Mouse (Mus musculus): ENCODE results near the gene Ifi213. TPM values are rescaled to one million over a fixed set of nuclear protein-coding genes. Genes with fewer than 3 reads are reported as not detected.
A peak's percentile ranks its signal among the peaks of the same experiment; 100 is the strongest.
"Not testable (repeated sequence)": the region's sequence is repeated elsewhere in the genome, so short reads cannot be mapped to it uniquely, and the experiment has no call there.

Ifi213 gene
- 1 to 10 TPM in 1 of 2 experiments, under 1 TPM in 1; 0.28 to 1.1 TPM for total RNA-seq (2021)

DNA sequence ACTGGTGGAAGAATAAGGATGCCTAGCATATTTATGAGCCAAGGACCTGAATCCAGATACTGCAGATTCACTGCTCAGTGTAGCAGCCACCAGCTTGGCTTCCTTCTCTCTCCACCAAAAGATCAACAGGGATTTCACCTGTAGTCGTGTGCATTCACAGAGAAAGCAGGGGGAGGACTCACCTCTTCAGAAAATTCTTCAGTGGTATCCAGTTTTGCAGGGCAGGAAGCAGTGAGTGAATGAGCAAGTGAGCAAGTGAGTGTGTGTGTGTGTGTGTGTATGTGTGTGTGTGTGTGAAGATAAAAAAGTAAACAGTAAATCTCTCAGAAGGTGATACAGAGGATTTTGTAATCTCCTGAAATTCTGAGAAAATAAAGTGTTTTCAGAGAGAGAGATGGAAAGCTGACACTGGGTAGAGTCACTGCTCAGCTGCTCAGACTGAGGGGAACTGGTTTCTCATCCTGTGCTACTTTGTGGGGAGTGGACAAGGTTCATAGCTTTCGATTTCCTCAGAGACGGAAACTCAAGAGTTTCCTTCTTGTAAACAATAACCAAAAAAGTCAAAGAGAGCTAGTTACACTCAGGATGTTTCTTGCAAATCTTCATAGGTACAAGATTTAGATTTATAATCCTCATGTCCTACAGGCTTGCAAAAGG lies at the start of gene Ifi213:
Ifi213 (minus strand) TSS at position 437 of the 657 bp plus-strand sequence.
- DNase-seq; intact Hi-C loops (cut with DNase I): not testable (repeated sequence)

DNA sequence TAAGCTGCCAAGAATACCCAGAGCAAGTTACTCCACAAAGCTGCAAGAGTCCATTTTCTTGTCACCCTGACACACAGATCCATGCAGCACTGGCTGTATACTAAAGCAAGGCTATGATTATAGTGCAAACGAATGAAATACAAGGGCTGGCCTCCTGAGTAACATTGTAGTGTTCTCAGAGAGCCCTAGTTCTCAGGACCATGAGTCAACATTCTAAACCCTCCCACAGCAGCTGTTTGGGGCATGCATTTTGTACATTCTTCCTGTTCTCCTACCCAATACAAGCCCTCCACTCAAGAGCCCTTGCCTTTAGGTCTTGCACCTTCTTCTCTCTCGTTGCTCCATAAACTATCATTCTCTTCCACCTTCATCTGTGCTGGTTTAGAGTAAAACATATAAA lies 46.3 kb upstream of the Ifi213 start:
- no peak for DNase-seq
- intact Hi-C loops (cut with DNase I) = no loop called here

DNA sequence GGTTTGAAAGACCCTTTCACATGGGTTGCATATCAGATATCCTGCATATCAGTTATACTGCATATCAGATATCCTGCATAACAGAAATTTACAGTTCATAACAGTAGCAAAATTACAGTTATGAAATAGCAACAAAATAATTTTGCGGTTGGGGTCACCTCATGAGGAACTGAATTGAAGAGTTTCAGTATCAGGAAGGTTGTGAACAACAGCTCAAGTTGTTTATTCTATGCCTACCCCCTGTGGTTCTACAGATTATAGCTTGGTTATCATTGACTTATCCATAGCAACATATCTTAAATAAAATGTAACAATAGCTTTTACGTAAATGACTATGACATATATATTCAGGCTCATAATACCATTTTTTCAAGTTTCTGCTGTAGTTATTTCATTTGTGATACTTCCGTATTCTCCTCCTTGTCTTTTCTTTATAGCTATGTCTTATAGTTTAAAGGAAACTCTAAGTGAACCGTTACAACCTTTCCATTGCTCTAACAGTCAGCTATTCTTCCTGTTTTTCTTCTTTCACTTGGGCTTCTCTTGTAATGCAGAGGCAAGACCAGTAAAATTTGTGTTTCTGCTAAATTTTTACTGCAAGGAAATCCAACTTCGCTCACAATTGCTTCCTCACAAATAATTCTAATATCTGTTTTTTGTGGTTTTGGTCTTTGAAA lies 35.0 kb upstream of the Ifi213 start:
- intact Hi-C loops (cut with DNase I) = no loop called here
- DNase-seq = no peak

DNA sequence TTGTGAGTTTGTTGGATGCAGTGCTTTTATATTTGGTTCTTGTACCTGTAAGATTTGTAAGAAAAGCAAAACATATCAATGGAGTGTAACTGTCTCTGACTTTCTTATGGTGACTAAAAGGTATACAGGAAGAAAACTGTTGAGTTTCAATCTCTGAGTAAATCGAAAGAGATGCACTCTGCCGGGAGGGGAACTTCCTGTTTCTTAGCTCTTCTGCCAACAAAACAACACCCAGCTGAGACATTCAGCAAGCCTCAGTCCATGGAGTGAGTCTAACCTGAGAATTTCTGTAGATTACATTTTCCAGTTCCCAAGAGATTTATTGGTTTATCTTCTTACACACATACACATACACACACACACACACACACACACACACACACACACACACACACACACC lies 31.5 kb upstream of the Ifi213 start, which contains the start of gene Ifi209:
Ifi209 (plus strand) TSS at position 296 of the 400 bp plus-strand sequence.
- intact Hi-C loops (cut with DNase I); DNase-seq: not testable (repeated sequence)

DNA sequence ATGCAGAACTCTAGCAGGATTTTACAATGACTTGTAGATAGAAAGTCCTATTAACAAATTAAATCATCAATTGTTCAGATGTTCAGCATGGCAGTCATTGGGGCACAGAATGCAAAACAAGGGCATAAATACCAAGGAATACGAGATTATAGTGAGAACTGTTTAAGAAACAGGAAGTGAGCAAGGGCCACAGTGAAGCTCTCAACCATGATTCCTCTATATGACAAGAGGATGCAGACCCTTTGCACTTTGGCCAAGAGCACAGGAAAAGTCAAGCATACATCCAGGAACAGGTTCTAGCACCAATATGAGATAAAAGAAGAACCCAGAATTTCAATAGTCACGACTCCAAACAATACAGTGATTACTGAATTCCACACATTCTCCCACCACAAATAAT lies 27.6 kb upstream of the Ifi213 start:
- no peak for DNase-seq

DNA sequence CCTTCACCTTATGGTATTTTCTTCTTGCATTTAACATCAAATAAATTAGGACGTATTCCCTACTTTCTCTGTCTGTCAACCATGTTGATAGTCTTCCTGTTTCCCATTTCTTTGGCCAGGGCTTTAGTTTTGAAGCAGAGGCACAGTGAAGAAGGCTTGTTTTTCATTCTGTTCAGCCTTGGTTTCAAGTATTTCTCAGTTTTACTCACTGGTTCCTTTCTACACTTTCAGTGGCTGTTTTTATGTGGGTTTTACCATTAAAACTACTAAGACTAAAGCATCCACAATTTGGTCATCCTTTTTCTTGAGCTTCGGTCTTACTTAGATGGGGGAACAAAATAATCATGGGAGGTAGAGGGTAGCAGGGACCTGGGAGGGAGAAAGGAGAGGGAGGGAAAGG lies 25.0 kb upstream of the Ifi213 start:
- intact Hi-C loops (cut with DNase I) = no loop called here
- no peak for DNase-seq

More for the DNA sequence above, 27.6 kb upstream of the Ifi213 start:
- intact Hi-C loops (cut with DNase I) = no loop called here

DNA sequence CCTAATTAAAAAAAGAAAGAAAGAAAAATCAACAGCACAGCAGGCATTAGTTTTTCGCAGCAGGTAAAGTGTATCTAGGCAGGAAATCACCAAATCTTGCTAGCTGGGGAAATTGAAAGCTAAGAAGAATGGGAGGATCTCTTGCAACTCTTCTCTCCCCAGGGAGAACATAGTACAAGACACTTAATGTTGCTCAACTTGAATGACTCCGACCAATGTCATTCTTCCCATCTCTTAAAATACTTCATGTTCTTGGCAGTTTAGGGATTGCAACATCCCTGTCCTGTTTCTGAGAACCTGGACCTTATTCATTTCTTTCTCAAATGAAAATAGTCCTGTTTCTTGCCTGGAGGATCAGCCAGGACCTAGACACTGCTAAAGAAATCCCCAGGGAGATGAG lies 23.1 kb upstream of the Ifi213 start:
- DNase-seq; intact Hi-C loops (cut with DNase I): not testable (repeated sequence)

DNA sequence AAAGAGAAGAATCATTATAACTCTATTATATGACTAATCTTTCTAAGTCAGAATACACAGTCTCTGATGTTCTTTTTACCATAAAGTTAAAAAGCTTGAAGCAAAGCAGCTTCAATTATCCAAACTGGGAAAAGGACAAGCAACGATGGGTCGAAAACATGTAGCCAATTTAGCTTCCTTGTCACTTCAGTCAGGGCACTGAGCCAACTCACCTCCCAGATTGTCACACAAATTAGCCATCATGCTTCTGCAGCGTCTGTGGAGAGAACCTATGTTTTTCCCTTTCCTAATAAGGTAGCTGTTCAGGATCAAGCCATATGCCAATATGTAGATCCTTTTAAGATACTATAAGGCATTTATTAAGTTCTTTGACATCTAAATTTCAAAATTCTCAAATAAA lies 11.2 kb upstream of the Ifi213 start:
- intact Hi-C loops (cut with DNase I); DNase-seq: not testable (repeated sequence)

DNA sequence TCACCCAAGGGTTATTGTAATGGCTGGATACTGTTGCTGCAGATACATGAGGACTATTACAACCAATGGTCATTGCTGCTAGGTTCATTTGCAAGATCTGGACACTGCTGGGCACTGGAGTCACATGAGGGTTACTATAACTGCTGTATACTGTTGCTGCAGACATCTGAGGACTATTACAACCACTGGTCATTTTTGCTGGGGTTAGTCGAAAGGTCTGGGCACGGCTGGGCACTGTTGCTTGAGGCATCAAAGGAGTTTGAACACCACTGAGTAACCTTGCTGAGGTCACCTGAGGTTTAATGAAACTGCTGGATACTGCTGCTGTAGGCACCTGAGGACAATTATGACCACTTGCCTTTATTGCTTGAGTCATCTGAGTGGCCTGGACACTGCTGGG lies 9.4 kb downstream of the Ifi213 start:
- intact Hi-C loops (cut with DNase I); DNase-seq: not testable (repeated sequence)

DNA sequence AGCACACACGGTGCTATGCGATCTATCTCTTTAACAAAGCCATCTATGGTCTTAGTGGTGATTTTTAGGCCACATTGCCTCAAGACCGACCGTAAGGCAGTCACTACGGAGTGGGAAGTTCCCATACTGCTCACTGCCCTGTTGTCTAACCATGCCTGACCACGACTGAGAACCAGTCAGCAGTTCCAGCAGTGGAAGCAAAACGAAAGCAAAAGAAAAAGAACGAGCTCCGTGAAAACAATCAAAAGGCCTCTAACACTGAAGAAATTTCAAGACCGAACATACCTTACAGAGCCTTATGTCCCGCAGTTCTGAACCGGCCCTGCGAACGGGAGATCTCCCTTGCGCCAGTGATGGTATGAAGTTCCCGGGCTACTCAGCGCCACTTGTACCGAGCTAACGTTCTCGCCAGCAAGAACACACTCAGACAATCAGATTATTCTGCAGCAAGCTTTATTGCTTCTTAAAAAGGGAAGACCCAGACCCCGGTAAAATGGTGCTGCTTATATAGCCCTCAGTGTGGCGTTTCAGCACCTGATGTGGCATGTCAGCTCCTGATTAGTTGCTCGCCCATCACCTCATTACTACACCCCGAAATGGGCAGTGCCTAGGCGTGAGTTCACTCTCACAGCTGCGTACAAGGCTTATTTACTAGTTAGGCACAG lies 19.0 kb downstream of the Ifi213 start:
- intact Hi-C loops (cut with DNase I) = no loop called here
- no peak for DNase-seq

DNA sequence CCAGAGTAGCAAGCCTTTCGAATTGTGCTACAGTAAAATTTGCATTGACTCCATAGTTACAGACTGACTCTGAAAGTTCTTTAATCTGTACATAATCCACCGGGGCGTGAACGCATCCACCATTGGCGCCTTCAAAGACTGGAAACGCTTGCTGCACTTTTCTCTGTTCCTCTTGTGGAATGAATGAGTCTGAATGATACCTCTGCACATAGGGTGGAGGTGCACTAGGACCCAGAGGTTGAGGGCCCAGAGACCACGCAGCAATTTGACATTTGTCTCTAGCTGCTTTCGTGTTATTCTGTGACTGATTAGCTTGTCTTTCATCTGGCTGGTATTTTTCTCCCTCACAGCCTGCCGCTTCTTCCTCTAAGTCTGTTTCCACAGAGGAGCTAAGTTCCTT lies 20.0 kb downstream of the Ifi213 start:
- intact Hi-C loops (cut with DNase I) = no loop called here
- DNase-seq = no peak

DNA sequence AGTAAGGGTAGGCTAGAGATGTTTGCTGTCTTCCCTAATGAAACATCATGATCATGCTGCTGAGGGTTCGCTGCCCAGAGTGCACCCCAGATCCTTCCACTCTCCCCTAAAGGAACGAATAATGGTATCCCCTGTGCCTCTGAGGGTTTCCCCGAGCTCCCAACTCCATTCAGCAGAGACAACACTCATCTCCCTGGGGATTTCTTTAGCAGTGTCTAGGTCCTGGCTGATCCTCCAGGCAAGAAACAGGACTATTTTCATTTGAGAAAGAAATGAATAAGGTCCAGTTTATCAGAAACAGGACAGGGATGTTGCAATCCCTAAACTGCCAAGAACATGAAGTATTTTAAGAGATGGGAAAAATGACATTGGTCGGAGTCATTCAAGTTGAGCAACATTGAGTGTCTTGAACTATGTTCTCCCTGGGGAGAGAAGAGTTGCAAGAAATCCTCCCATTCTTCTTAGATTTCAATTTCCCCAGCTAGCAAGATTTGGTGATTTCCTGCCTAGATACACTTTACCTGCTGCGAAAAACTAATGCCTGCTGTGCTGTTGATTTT lies 48.5 kb downstream of the Ifi213 start:
- peak in 1 of 2 experiments; percentile 4 for DNase-seq
- intact Hi-C loops (cut with DNase I) = not testable (repeated sequence)

DNA sequence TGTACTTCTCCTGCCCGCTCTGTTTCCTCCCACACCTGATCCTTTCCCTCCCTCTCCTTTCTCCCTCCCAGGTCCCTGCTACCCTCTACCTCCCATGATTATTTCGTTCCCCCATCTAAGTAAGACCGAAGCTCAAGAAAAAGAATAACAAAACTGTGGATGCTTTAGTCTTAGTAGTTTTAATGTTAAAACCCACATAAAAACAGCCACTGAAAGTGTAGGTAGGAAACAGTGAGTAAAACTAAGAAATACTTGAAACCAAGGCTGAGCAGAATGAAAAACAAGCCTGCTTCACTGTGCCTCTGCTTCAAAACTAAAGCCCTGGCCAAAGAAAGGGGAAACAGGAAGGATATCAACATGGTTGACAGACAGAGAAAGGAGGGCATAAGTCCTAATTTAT lies 50.3 kb downstream of the Ifi213 start:
- DNase-seq; intact Hi-C loops (cut with DNase I): not testable (repeated sequence)

DNA sequence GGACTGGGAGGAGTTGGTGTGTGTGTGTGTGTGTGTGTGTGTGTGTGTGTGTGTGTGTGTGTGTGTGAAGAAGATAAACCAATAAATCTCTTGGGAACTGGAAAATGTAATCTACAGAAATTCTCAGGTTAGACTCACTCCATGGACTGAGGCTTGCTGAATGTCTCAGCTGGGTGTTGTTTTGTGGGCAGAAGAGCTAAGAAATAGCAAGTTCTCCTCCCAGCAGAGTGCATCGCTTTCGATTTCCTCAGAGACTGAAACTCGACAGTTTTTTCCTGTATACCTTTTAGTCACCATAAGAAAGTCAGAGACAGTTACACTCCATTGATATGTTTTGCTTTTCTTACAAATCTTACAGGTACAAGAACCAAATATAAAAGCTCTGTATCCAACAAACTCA lies 63.3 kb downstream of the Ifi213 start, which contains the start of gene Ifi214:
Ifi214 (minus strand) TSS at position 167 of the 400 bp plus-strand sequence.
- intact Hi-C loops (cut with DNase I); DNase-seq: not testable (repeated sequence)

DNA sequence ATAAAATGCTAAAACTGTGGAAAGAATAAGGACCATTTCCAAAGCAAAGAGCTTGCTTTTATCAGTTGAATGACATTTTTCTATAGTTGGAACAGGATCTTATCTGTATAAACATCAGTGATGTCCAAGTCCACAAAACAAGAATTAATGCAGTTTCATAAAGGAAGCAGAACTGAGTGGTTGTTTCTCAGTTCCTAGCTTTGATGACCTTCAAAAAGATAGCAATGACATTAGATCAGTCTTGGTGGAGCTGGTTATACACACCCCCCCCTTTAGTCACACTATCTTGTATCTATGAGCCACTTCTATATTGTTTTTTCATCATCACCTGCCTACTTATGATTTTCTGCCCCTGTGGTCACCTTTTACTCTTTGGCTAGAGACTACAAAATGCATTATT lies 77.6 kb downstream of the Ifi213 start:
- no peak for DNase-seq
- intact Hi-C loops (cut with DNase I) = no loop called here

Small RNA genes within 50 kb of the gene (microRNA-seq; reads per million reads assigned to microRNA genes)
- gene Gm44339 (ENCODE audit: borderline number of aligned reads in 2 of 2) (0 reads per million in 2 experiments), gene Gm44481 (ENCODE audit: borderline number of aligned reads in 2 of 2) (0 reads per million in 2 experiments)

Other genes starting within 250 kb of the Ifi213 start
- gene Aim2, start 248.4 kb downstream of the Ifi213 start, total RNA-seq (2021) = 1 to 10 TPM; 1.2 to 1.4 TPM
- 1 to 10 TPM; 1.9 to 2.5 TPM for gene Cadm3, start 231.6 kb downstream of the Ifi213 start, total RNA-seq (2021)
- under 1 TPM; 0.11 to 0.51 TPM for gene Ifi206, start 108.2 kb downstream of the Ifi213 start, total RNA-seq (2021)
- gene Ifi214, start 63.3 kb downstream of the Ifi213 start, total RNA-seq (2021) = not detected
- gene Ifi209, start 31.6 kb upstream of the Ifi213 start, total RNA-seq (2021) = 1 to 10 TPM in 1 of 2 experiments, under 1 TPM in 1; 0.42 to 1.1 TPM
- under 1 TPM; 0.43 to 0.44 TPM for gene Ifi208, start 74.4 kb upstream of the Ifi213 start, total RNA-seq (2021)
- gene Ifi207, start 142.5 kb upstream of the Ifi213 start, total RNA-seq (2021) = 1 to 10 TPM; 4.0 to 5.1 TPM
- gene Ifi204, start 167.7 kb upstream of the Ifi213 start, total RNA-seq (2021) = 1 to 10 TPM; 2.1 to 4.4 TPM

All from heart, postnatal 36 days (tissue).